Mouse (Mus musculus): Measurements from ENCODE around the gene Soga3.

Soga3 gene

GRCm38 (mm10) chr10:29143566-29144335, at the start of gene Soga3:
Gene Soga3 (plus strand): TSS chr10:29143839.
- peak; percentile 58 to 64 for DNase-seq

- DNase-seq: peak in 1 of 2 experiments; percentile 5
Measured at GRCm38 (mm10) chr10:29106962-29107361, 36.7 kb upstream of the Soga3 start.

GRCm38 (mm10) chr10:29142556-29143105, 1.0 kb upstream of the Soga3 start:
- no peak for DNase-seq

- DNase-seq: no peak
Measured at GRCm38 (mm10) chr10:29144612-29145405, 1.2 kb downstream of the Soga3 start.

GRCm38 (mm10) chr10:29146198-29146857, 2.7 kb downstream of the Soga3 start:
- DNase-seq: peak in 1 of 2 experiments; percentile 76

GRCm38 (mm10) chr10:29146858-29147640, 3.4 kb downstream of the Soga3 start:
- peak; percentile 75 to 79 for DNase-seq

GRCm38 (mm10) chr10:29147641-29147990, 4.0 kb downstream of the Soga3 start:
- DNase-seq: no peak

GRCm38 (mm10) chr10:29148076-29148475, 4.4 kb downstream of the Soga3 start:
- DNase-seq: peak; percentile 69 to 71

GRCm38 (mm10) chr10:29155304-29155703, 11.7 kb downstream of the Soga3 start:
- no peak for DNase-seq

GRCm38 (mm10) chr10:29161664-29162063, 18.0 kb downstream of the Soga3 start:
- no peak for DNase-seq

- no peak for DNase-seq
Measured at GRCm38 (mm10) chr10:29173778-29174177, 30.1 kb downstream of the Soga3 start.

GRCm38 (mm10) chr10:29175656-29176055, 32.0 kb downstream of the Soga3 start:
- no peak for DNase-seq

GRCm38 (mm10) chr10:29176881-29177280, 33.2 kb downstream of the Soga3 start:
- no peak for DNase-seq

- DNase-seq: no peak
Measured at GRCm38 (mm10) chr10:29178003-29178402, 34.4 kb downstream of the Soga3 start.

- DNase-seq: no peak
Measured at GRCm38 (mm10) chr10:29180210-29180609, 36.6 kb downstream of the Soga3 start.

- no peak for DNase-seq
Measured at GRCm38 (mm10) chr10:29181046-29181445, 37.4 kb downstream of the Soga3 start.

- DNase-seq: no peak
Measured at GRCm38 (mm10) chr10:29193769-29194168, 50.1 kb downstream of the Soga3 start.

GRCm38 (mm10) chr10:29196811-29197210, 53.2 kb downstream of the Soga3 start:
- no peak for DNase-seq

- no peak for DNase-seq
Measured at GRCm38 (mm10) chr10:29198642-29199041, 55.0 kb downstream of the Soga3 start, which contains the start of gene Gm49353. Gene Gm49353 (plus strand): TSS chr10:29198954.

- DNase-seq: no peak
Measured at GRCm38 (mm10) chr10:29199835-29200234, 56.2 kb downstream of the Soga3 start.

GRCm38 (mm10) chr10:29200609-29201008, 57.0 kb downstream of the Soga3 start:
- DNase-seq: no peak

- peak in 1 of 2 experiments; percentile 48 for DNase-seq
Measured at GRCm38 (mm10) chr10:29206730-29207129, 63.1 kb downstream of the Soga3 start.

Measured in cerebellum, postnatal 36 days (tissue).